Mouse (Mus musculus) urinary bladder, postnatal 25 days (tissue): Measurements from ENCODE around the gene Fgr.

Experiments
- DNase-seq: peaks from one replicate; pipeline ENCODE4 v3.0.0; 2022; ENCODE audit warnings: low spot score

Gene Fgr

GRCm38 (mm10) chr4:133038521-133039115 lies 64.7 kb downstream of the Fgr start:
- peak; percentile 51 for DNase-seq

- DNase-seq: no peak
Observed at GRCm38 (mm10) chr4:133039116-133039819, 65.4 kb downstream of the Fgr start.

- no peak for DNase-seq
Observed at GRCm38 (mm10) chr4:133039832-133040231, 65.9 kb downstream of the Fgr start.

- DNase-seq: no peak
Observed at GRCm38 (mm10) chr4:133040241-133040904, 66.5 kb downstream of the Fgr start.

DNA sequence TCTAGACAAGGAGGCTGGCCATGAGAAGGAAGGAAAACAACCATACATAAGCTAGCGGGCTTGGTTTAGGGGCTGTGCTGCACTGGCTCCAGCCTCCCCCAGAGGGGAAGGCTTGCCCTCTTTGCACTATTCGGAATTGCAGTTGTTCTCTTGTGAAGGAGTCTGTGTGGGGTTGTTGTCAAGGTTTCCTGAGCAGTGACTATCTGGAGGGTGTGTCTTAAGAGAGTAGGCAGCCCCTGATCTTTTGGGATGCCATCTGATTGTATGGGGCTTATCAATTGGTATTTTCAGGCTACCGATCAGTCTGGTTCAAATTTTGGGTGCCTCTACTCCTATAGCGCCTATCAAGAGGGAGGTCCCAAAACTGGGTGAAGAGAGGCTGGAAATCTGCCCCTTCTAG lies 68.3 kb downstream of the Fgr start:
- no peak for DNase-seq

DNA sequence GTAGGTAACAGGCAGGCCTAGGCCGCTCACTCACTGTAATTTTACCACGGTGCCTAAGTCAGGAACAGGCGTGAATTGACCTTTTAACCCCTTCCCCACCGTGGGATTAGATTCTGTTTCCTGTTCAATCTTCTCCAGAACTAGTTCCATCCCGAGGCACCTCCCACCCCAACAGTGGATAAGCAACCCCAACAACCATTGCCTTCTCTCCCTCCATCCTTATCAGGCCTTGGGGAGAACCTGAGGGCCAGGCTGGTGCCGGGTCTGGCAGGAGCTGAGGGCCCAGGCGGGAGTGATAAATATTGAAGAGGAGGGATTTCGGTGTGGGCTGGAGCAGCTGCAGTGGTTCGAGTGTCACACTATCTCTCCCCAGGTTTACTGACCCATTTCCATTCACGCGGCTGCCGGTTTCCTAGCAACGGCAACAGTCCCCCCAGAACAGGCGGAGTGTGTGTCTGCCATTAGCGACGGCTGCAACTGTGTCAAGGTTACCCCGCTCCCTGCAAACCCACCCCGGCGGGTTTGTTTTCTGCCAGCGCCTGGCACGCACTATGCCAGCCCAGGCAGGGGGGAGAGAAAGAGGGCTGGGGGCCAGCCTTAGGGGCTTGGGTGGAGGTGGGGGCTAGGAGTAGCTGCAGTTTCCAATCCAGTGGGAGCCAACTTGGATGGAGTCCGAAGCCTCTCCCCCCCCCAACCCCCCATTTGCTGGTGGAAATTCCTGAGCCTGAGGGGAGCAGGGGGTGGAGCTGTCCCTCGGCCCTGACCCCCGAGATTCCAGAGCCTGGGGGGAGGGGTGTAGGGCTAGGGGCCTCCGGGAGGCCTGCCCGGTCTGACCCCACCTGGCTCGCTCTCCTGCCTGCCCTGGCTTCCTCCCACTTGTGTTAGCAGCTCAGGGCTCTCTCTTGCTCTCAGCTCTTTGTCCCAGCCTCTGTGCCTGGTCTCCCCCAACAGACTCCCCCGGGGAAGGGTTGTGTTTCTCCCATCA lies 69.0 kb downstream of the Fgr start:
- no peak for DNase-seq

GRCm38 (mm10) chr4:133043798-133044646 lies 70.1 kb downstream of the Fgr start:
- DNase-seq: no peak

DNA sequence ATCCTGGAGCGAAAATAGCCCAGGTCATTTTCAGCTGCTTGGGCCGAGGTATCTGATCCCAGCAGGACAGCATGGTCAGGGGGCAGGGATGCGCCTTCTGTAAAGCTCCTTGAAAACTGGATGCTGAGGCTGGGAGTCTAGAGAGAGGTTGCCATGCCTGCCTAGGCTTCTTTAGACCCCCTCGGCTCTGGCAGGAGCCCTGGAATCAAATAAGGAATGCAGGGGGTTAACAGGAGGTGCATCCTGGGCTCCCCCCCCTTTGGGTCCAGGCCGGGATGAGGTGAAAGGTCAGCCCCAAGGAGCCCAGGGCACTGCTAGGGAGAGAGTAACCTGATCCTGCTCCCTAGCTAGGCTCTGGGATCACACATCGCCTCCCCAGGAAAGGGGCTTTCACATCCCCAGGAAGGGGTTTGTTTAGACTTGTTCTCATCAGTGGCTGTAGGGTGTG lies 70.8 kb downstream of the Fgr start:
- no peak for DNase-seq

GRCm38 (mm10) chr4:133045771-133046474 lies 72.0 kb downstream of the Fgr start:
- DNase-seq: no peak

DNA sequence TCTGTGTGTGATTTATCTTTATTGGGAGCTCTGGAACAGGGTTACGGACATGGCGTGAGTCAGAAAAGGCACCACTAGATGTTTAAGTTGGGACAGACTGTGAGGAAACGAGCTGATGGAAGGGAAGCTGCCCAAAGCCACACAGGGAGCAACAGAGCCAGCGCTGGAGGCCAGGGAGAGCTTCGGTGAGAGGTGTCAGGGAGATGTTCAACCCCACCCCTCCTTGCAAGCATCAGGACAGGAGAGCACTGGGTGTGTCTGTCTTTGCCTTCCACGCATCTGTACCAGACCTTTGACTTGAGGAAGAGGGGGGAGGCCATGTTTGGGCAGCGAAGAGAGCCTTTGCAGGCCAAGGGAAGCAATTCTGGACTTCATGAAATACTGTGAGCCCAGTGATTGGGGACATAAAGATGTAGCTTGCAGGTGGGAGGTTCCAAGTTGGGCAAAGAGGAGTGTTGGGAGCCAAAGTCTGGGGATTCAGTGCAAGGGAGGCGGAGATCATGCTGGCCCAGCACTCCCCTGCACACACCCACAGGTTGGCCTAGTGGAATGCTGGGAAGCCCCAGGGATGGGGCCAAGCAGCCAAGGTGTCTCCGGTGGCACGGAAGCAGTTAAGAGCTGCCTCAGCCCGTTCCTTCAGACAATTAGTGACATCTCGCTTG lies 72.9 kb downstream of the Fgr start:
- no peak for DNase-seq

DNA sequence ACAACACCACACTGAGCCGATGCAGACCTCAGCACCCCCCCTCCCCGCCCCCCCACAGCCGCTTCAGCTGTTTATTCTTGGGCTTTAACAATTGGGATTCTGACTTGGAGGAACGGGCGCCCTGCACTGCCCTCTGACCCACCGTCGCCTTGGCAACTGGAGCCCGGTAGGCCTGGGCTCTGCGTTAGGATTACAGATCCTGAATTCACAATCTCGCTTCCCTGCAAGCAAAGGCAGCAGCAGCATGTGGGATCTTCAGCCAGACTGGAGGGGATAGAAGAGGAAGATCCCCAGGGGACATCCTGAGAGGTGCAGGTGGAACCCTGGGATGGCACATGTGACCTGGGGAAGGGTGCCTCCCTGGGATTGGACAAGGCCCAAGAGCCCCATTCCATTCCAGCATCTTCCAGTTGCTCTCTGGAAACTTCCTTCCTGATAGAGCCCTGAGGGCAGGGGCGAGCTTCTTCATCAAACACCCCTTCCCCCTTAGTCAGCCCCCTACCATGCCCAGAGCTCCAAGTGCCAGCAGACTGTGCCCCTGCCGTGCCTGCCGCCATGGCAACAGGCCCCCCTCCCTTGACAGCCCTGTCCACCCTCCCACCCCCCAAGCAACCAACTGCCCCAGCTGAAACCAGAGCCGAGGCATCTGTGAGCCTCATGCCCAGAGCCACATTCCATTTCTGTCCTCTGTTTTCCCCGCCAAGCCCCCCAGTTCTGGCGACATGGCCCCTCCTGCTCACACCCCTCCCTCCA lies 73.6 kb downstream of the Fgr start:
- DNase-seq: no peak

- DNase-seq: no peak
Observed at GRCm38 (mm10) chr4:133049071-133049920, 75.4 kb downstream of the Fgr start.

GRCm38 (mm10) chr4:133050196-133050836 lies 76.4 kb downstream of the Fgr start:
- DNase-seq: no peak

GRCm38 (mm10) chr4:133050837-133051549 lies 77.1 kb downstream of the Fgr start:
- no peak for DNase-seq

- DNase-seq: no peak
Observed at GRCm38 (mm10) chr4:133051550-133051865, 77.6 kb downstream of the Fgr start.
